9 mouse cellular contexts compared by ENCODE assay signal in the genomic region with DNA sequence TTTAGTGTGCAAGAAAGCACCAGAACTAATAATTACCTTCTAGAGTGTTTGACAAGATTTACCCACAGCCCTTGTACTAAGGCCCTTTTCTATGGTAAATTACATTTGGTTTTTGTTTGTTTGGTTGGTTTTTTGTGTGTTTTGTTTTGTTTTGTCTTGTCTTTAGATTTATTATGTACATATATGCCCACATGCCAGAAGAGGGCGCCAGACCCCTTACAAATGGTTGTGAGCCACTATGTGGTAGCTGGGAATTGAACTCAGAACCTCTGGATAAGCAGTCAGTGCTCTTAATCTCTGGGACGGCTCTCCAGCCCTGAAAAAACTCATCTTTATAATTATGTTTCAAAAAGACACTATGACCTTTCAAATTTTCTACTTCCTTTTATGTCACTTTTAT. TPM values are rescaled to one million over a fixed set of nuclear protein-coding genes. Genes with fewer than 3 reads are reported as not detected.
A peak's percentile ranks its signal among the peaks of the same experiment; 100 is the strongest.
DNase-seq lines count a peak whose midpoint lies in the region; ATAC-seq lines count a peak whose summit lies in the region.
"Had no signal": no experiment of that assay in that cellular context is flagged by ENCODE, and none has a peak within 500 bp of the region (broad histone marks: within the 10 kb centered on the region; RNA-seq: fewer than 3 reads in every experiment).

No protein-coding gene starts in this region.

- no peak overlapping the region for H3K27ac ChIP-seq in liver, embryonic 12.5 days
- no peak overlapping the region for H3K27ac ChIP-seq in embryonic facial prominence, embryonic 14.5 days (replicated peaks; ENCODE audit: low read depth, low read length)
- H3K27ac ChIP-seq in heart, embryonic 11.5 days (ENCODE audit: low read depth, low read length), result no peak overlapping the region
- H3K27ac ChIP-seq: neural tube, embryonic 12.5 days had no signal

- H3K9ac ChIP-seq in liver, embryonic 12.5 days, result no peak overlapping the region
- H3K9ac ChIP-seq in embryonic facial prominence, embryonic 14.5 days (ENCODE audit: low read depth, low read length), result no peak overlapping the region
- no peak overlapping the region for H3K9ac ChIP-seq in heart, embryonic 11.5 days (ENCODE audit: low read depth, low read length)
- H3K9ac ChIP-seq: neural tube, embryonic 12.5 days had no signal

- peaks cover 3% of the 10 kb centered on the region for H3K9me3 ChIP-seq in liver, embryonic 12.5 days (replicated peaks)
- no peaks in the 10 kb centered on the region for H3K9me3 ChIP-seq in embryonic facial prominence, embryonic 14.5 days (ENCODE audit: control insufficient read depth, low read length)
- H3K9me3 ChIP-seq in heart, embryonic 11.5 days (replicated peaks; ENCODE audit: control insufficient read depth, low read length), result peaks cover 3% of the 10 kb centered on the region; the same call in 1 of the 2 replicates
- H3K9me3 ChIP-seq: neural tube, embryonic 12.5 days had no signal

- no peak overlapping the region for H3K4me3 ChIP-seq in liver, embryonic 12.5 days
- H3K4me3 ChIP-seq in embryonic facial prominence, embryonic 14.5 days (ENCODE audit: low read depth, low read length), result no peak overlapping the region
- H3K4me3 ChIP-seq in heart, embryonic 11.5 days (ENCODE audit: low read depth, low read length), result no peak overlapping the region
- H3K4me3 ChIP-seq: neural tube, embryonic 12.5 days had no signal

- no peak for ATAC-seq in liver, embryonic 12.5 days
- ATAC-seq in embryonic facial prominence, embryonic 14.5 days (ENCODE audit: low read depth), result no peak
- ATAC-seq in heart, embryonic 11.5 days (replicated peaks; ENCODE audit: insufficient number of reproducible peaks, low FRiP score, low TSS enrichment), result no peak

- WGBS in liver, embryonic 12.5 days (ENCODE audit: insufficient replicate concordance), result 15% methylated on average over 2 of the region's 2 CpGs
- WGBS in embryonic facial prominence, embryonic 14.5 days, result 17% methylated on average over 2 of the region's 2 CpGs
- WGBS in heart, embryonic 11.5 days (ENCODE audit: insufficient replicate concordance), result 31% methylated on average over 2 of the region's 2 CpGs

- H3K36me3 ChIP-seq in liver, embryonic 12.5 days, result no peaks in the 10 kb centered on the region
- H3K36me3 ChIP-seq in embryonic facial prominence, embryonic 14.5 days (ENCODE audit: control insufficient read depth, insufficient read depth, low read length), result no peaks in the 10 kb centered on the region
- H3K36me3 ChIP-seq in heart, embryonic 11.5 days (ENCODE audit: control insufficient read depth, insufficient read depth, low read length), result no peaks in the 10 kb centered on the region; the same call in 1 of the 2 replicates
- H3K36me3 ChIP-seq: neural tube, embryonic 12.5 days had no signal

- peak; percentile 34 to 41 for DNase-seq in cerebellum, adult 18-20 months
- no peak for DNase-seq in cerebellum, adult 11-12 months
- DNase-seq in liver, result peak; percentile 66
- DNase-seq in adrenal gland, postnatal 10 days, result peak; percentile 67
- peak; percentile 32 for DNase-seq in embryonic facial prominence, embryonic 14.5 days (ENCODE audit: low spot score)
- DNase-seq in naive thymus-derived CD4-positive, alpha-beta T cell, adult 2 months (ENCODE audit: low read depth), result peak; percentile 49

- H3K4me2 ChIP-seq in liver, embryonic 12.5 days, result no peak overlapping the region
- no peak overlapping the region for H3K4me2 ChIP-seq in embryonic facial prominence, embryonic 14.5 days (ENCODE audit: low read depth, low read length)
- H3K4me2 ChIP-seq in heart, embryonic 11.5 days, result no peak overlapping the region
- H3K4me2 ChIP-seq: neural tube, embryonic 12.5 days had no signal

- 0 out of 2 replicates have a peak, but pooled peaks cover 13% of the 10 kb centered on the region for H3K27me3 ChIP-seq in liver, embryonic 12.5 days (replicated peaks)
- no peaks in the 10 kb centered on the region for H3K27me3 ChIP-seq in embryonic facial prominence, embryonic 14.5 days (replicated peaks; ENCODE audit: control insufficient read depth, insufficient read depth, low read length)
- H3K27me3 ChIP-seq in heart, embryonic 11.5 days (ENCODE audit: control insufficient read depth, insufficient read depth, low read length), result no peaks in the 10 kb centered on the region
- H3K27me3 ChIP-seq: neural tube, embryonic 12.5 days had no signal

- H3K4me1 ChIP-seq in liver, embryonic 12.5 days, result no peaks in the 10 kb centered on the region
- no peaks in the 10 kb centered on the region for H3K4me1 ChIP-seq in embryonic facial prominence, embryonic 14.5 days (ENCODE audit: control insufficient read depth, insufficient read depth, low read length)
- no peaks in the 10 kb centered on the region for H3K4me1 ChIP-seq in heart, embryonic 11.5 days (ENCODE audit: control insufficient read depth, insufficient read depth, low read length)
- H3K4me1 ChIP-seq: neural tube, embryonic 12.5 days had no signal

RNA-seq across cellular contexts. Expression of a gene that starts 37.9 kb away (rescaled TPM):
- 0.42 and 0.51 TPM in 2 replicates for polyA plus RNA-seq in liver, embryonic 12.5 days (2016; fragmentation: Nextera tagmentation; extraction: Ambion mirVana)
- total RNA-seq in adrenal gland, postnatal 10 days (2021), result 10 to 100 TPM; 20.0 to 75.3 TPM
- polyA plus RNA-seq in embryonic facial prominence, embryonic 14.5 days (2014; fragmentation: Nextera tagmentation; extraction: Ambion mirVana), result 7.9 and 9.2 TPM in 2 replicates
- 39.3 and 41.1 TPM in 2 replicates for polyA plus RNA-seq in heart, embryonic 11.5 days (2014; fragmentation: Nextera tagmentation; extraction: Ambion mirVana)
